Mouse (Mus musculus) CH12.LX (cell line): ENCODE measurements around the gene Tbc1d30. TPM values are rescaled to one million over a fixed set of nuclear protein-coding genes. Genes with fewer than 3 reads are reported as not detected.

Experiments used
- DNase-seq: peaks from one replicate; pipeline ENCODE4 v3.0.0-alpha.2; 2013; ENCODE audit errors: extremely low read depth
- H3K27ac ChIP-seq: 2 replicates; pipeline ENCODE4 v1.5.1; 2012; ENCODE audit warnings: low read depth, mild to moderate bottlenecking, control low read depth, moderate library complexity; ENCODE audit not compliant: insufficient read depth
- H3K27me3 ChIP-seq: replicated peaks from 2 replicates; pipeline ENCODE3; 2012; ENCODE audit warnings: inconsistent platforms
- H3K36me3 ChIP-seq, 2 experiments: replicated peaks in 1 of 2; 2 replicates each; pipeline versions ENCODE3 to v1.6.1; 2012; ENCODE audit warnings: inconsistent platforms in 1 of 2, low read length in 1 of 2, mild to moderate bottlenecking in 1 of 2, mixed read lengths in 1 of 2, moderate library complexity in 1 of 2; ENCODE audit not compliant: control insufficient read depth in 1 of 2, insufficient read depth in 1 of 2
- H3K4me1 ChIP-seq, 2 experiments: 2 replicates each; pipeline ENCODE4 v1.6.1; 2012; ENCODE audit warnings: inconsistent platforms in 1 of 2, moderate library complexity in 1 of 2; ENCODE audit not compliant: insufficient read depth in 2 of 2, control insufficient read depth in 1 of 2
- H3K4me2 ChIP-seq: 2 replicates; pipeline ENCODE4 v1.6.1; 2012; ENCODE audit warnings: low read depth, mild to moderate bottlenecking, control low read depth; ENCODE audit not compliant: poor library complexity, insufficient read depth, severe bottlenecking
- H3K4me3 ChIP-seq, 3 experiments: fragments of 150-350 bp in 1 of 3; sonication (generic) in 1 of 3; replicated peaks in 1 of 3; 2 replicates each; pipeline versions ENCODE3 to v1.5.1; 2011 to 2012; ENCODE audit warnings: low read depth in 2 of 3, low read length in 2 of 3, mild to moderate bottlenecking in 2 of 3, moderate library complexity in 2 of 3, control low read depth in 1 of 3, improper control_type of control experiment in 1 of 3, inconsistent platforms in 1 of 3, mixed read lengths in 1 of 3; ENCODE audit not compliant: poor library complexity in 1 of 3
- H3K79me2 ChIP-seq: replicated peaks from 2 replicates; pipeline ENCODE4 v1.6.1; 2012; ENCODE audit warnings: mild to moderate bottlenecking, moderate library complexity; ENCODE audit not compliant: control insufficient read depth, poor library complexity, insufficient read depth, severe bottlenecking; ENCODE audit errors: extremely low read depth
- H3K9ac ChIP-seq: 2 replicates; pipeline ENCODE4 v1.6.1; 2012; ENCODE audit warnings: low read depth, mild to moderate bottlenecking, control low read depth, moderate library complexity; ENCODE audit not compliant: insufficient read depth
- H3K9me3 ChIP-seq: replicated peaks from 2 replicates; pipeline ENCODE3; 2012; ENCODE audit warnings: low read length, inconsistent platforms, mixed read lengths
- CHD1 ChIP-seq: IDR thresholded peaks from 2 replicates; pipeline ENCODE4 v1.6.1; 2012; ENCODE audit warnings: low read depth, low read length, improper control_type of control experiment, inconsistent platforms
- CTCF ChIP-seq, 2 experiments: IDR thresholded peaks in 1 of 2; conservative IDR thresholded peaks in 1 of 2; 2 replicates each; pipeline ENCODE4 v1.5.1; 2011 to 2012; ENCODE audit warnings: low read depth in 2 of 2, low read length in 2 of 2, improper control_type of control experiment in 1 of 2, inconsistent platforms in 1 of 2, mild to moderate bottlenecking in 1 of 2, moderate library complexity in 1 of 2
- ELF1 ChIP-seq: IDR thresholded peaks from 2 replicates; pipeline ENCODE4 v1.6.1; 2014; ENCODE audit warnings: low read depth, mild to moderate bottlenecking, inconsistent platforms, low read length, improper control_type of control experiment
- EP300 ChIP-seq: IDR thresholded peaks from 2 replicates; pipeline ENCODE4 v1.6.1; 2011; ENCODE audit warnings: low read length, improper control_type of control experiment
- JUN ChIP-seq: IDR thresholded peaks from 2 replicates; pipeline ENCODE4 v1.6.1; 2011; ENCODE audit warnings: low read depth, mild to moderate bottlenecking, low read length, improper control_type of control experiment, moderate library complexity; ENCODE audit not compliant: insufficient read depth
- MAFK ChIP-seq: IDR thresholded peaks from 2 replicates; pipeline ENCODE4 v1.6.1; 2011; ENCODE audit warnings: low read length, improper control_type of control experiment; ENCODE audit not compliant: insufficient replicate concordance
- MAZ ChIP-seq: IDR thresholded peaks from 2 replicates; pipeline ENCODE4 v1.6.1; 2012; ENCODE audit warnings: low read depth, mild to moderate bottlenecking, inconsistent platforms, low read length, improper control_type of control experiment, moderate library complexity
- MEF2A ChIP-seq: IDR thresholded peaks from 2 replicates; pipeline ENCODE4 v1.6.1; 2014; ENCODE audit warnings: low read depth, mild to moderate bottlenecking, inconsistent platforms, low read length, improper control_type of control experiment, borderline replicate concordance
- MXI1 ChIP-seq: IDR thresholded peaks from 2 replicates; pipeline ENCODE4 v1.6.1; 2011; ENCODE audit warnings: mild to moderate bottlenecking, low read depth, low read length, improper control_type of control experiment
- PAX5 ChIP-seq: IDR thresholded peaks from 2 replicates; pipeline ENCODE4 v1.6.1; 2012; ENCODE audit warnings: low read length, inconsistent platforms, mixed read lengths
- RAD21 ChIP-seq: IDR thresholded peaks from 2 replicates; pipeline ENCODE4 v1.6.1; 2011; ENCODE audit warnings: low read depth, mild to moderate bottlenecking, low read length, improper control_type of control experiment, moderate library complexity
- RCOR1 ChIP-seq: conservative IDR thresholded peaks from 2 replicates; pipeline ENCODE4 v1.6.1; 2012; ENCODE audit warnings: low read depth, mild to moderate bottlenecking, inconsistent platforms, low read length, improper control_type of control experiment
- SIN3A ChIP-seq: IDR thresholded peaks from 2 replicates; pipeline ENCODE4 v1.6.1; 2012; ENCODE audit warnings: low read length, improper control_type of control experiment, inconsistent platforms
- SMC3 ChIP-seq: IDR thresholded peaks from 2 replicates; pipeline ENCODE4 v1.6.1; 2011; ENCODE audit warnings: low read depth, low read length, improper control_type of control experiment
- TBP ChIP-seq: conservative IDR thresholded peaks from 2 replicates; pipeline ENCODE4 v1.6.1; 2011; ENCODE audit warnings: low read depth, low read length, improper control_type of control experiment
- TCF12 ChIP-seq: IDR thresholded peaks from 2 replicates; pipeline ENCODE4 v1.6.1; 2014; ENCODE audit warnings: low read depth, mild to moderate bottlenecking, inconsistent platforms, low read length, improper control_type of control experiment
- USF1 ChIP-seq: IDR thresholded peaks from 2 replicates; pipeline ENCODE4 v1.6.1; 2014; ENCODE audit warnings: low read depth, mild to moderate bottlenecking, inconsistent platforms, low read length, improper control_type of control experiment
- ZC3H11A ChIP-seq: IDR thresholded peaks from 2 replicates; pipeline ENCODE4 v1.6.1; 2012; ENCODE audit warnings: low read depth, mild to moderate bottlenecking, inconsistent platforms, low read length, improper control_type of control experiment
- ZKSCAN1 ChIP-seq: IDR thresholded peaks from 2 replicates; pipeline ENCODE4 v1.6.1; 2012; ENCODE audit warnings: low read depth, inconsistent platforms, low read length, improper control_type of control experiment, borderline replicate concordance
- dilution Hi-C: fragments of 300-500 bp; cut with MboI; formaldehyde crosslinking; loops from 2 replicates; pipeline ENCODE4 v1.14.3; 2020; ENCODE audit warnings: low sequenced_read_pairs; ENCODE audit not compliant: extremely low pct_unique_long_range_greater_than_20kb, extremely low pct_ligation_motif_present
- in situ Hi-C: fragments of 300-500 bp; cut with MboI; formaldehyde crosslinking; loops from 3 replicates; pipeline ENCODE4 v1.14.3; 2019; ENCODE audit warnings: low sequenced_read_pairs, low pct_ligation_motif_present, low pct_unique_long_range_greater_than_20kb, mixed read lengths
- polyA plus RNA-seq: library from polyadenylated mRNA; unstranded; fragments of >175 nt; gene quantifications from 2 replicates; pipeline ENCODE4 v1.2.1, GENCODE M21; 2012; ENCODE audit warnings: low read depth; ENCODE audit not compliant: insufficient read length
- total RNA-seq, 2 experiments: library from RNA; depleted of rRNA; stranded (reverse); fragments of 300-350 nt in 1 of 2; fragments of >200 nt in 1 of 2; gene quantifications; 2 replicates each; pipeline ENCODE4 v1.2.3; 2012 to 2014

Tbc1d30 gene
- total and polyA plus RNA-seq, 3 experiments = 0.16 TPM; not detected in 2

DNA sequence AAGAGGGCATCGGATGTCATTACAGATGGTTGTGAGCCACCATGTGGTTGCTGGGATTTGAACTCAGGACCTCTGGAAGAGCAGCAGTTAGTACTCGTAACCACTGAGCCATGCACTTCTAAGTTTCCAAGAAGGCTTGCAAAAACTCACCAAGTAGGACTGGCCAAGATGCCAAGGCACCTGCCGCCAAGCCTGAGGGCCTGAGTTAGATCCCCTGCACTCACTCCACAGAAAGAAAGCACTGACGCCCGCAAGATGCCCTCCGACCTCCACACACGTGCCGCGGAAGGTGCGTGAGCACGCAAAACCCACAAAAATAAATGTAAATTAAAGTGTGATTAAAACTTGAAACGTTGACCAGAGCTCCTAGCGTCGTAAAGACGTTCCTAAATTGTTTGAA, 13.2 kb upstream of the Tbc1d30 start:
- Histone ChIP-seq H3K4me2 (peak overlapping the region; percentile 57), H3K27ac (no peak overlapping the region), H3K27me3 (no peaks in the 10 kb centered on the region), H3K9ac (peak overlapping the region; percentile 40), H3K4me1 (peaks cover 0 to 37% of the 10 kb centered on the region in 2 experiments; a peak in 2 of 4 replicates), H3K9me3 (no peaks in the 10 kb centered on the region), H3K79me2 (peaks cover 12% of the 10 kb centered on the region), H3K36me3 (peaks cover 5 to 24% of the 10 kb centered on the region in 2 experiments), H3K4me3 (peak overlapping the region; percentile 59 to 99 (median 88))
- TF ChIP-seq EP300 (no peak), MAFK (no peak), PAX5 (no peak), CTCF (conservative IDR thresholded peaks at IDR 0.05 in 1 of 2, IDR thresholded peaks at IDR 0.05 in 1 of 2; ENCODE audit: low read depth in 2 of 2, low read length in 2 of 2) (no peak), TCF12 (no peak), MAZ (no peak), SMC3 (no peak), CHD1 (no peak), ELF1 (no peak), JUN (no peak), MEF2A (no peak), RAD21 (no peak), ZKSCAN1 (no peak), RCOR1 (no peak), MXI1 (no peak), ZC3H11A (no peak), SIN3A (no peak)
- DNase-seq = no peak
- in situ Hi-C loops = no loop called here
- dilution Hi-C loops = no loop called here

- dilution Hi-C loops (no loop called here), in situ Hi-C loops (no loop called here)
- no peak for DNase-seq
- Histone ChIP-seq H3K9me3 (no peaks in the 10 kb centered on the region), H3K79me2 (peaks cover 8% of the 10 kb centered on the region; the same call in 1 of the 2 replicates), H3K36me3 (peaks cover 0 to 14% of the 10 kb centered on the region in 2 experiments), H3K27me3 (no peaks in the 10 kb centered on the region), H3K9ac (no peak overlapping the region), H3K27ac (no peak overlapping the region), H3K4me1 (peaks cover 0 to 26% of the 10 kb centered on the region in 2 experiments; a peak in 2 of 4 replicates), H3K4me2 (no peak overlapping the region), H3K4me3 (no peak overlapping the region)
- TF ChIP-seq EP300 (no peak), MEF2A (no peak), TBP (no peak), ELF1 (no peak), USF1 (no peak)
- TF ChIP-seq, all 38 proteins: peak for 0
Measured at GRCm38 (mm10) chr10:121363201-121363600, 12.1 kb upstream of the Tbc1d30 start.
